In the genomic region with DNA sequence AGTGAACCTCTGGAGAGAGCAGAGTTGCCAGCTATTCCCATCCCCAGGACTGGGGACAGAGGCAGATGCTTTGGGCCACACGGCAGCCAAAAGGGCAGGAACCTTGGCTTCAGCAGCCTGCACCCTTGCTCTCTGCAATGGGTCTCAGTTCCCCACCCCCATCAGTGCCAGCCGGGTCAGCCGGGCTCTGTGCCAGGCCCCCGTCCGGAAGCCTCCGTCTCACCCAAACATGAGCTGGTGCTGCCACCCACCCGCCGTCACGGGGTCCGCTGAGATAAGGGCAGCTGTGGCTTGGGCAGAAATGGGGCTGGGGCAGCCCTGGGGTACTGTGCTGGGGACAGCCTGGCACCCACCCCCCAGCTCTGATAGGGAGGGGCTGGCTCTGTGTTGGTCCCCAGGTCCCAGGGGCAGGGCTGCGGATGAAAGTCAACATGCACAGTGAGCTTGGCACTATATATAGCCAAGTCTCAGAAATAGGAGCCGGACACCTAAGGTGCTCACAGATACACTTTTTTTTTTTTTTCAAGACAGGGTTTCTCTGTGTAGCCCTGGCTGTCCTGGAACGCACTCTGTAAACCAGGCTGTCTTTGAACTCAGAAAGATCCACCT, we compare ENCODE assay signal across 14 mouse cellular contexts. TPM values are rescaled to one million over a fixed set of nuclear protein-coding genes. Genes with fewer than 3 reads are reported as not detected.
A peak's percentile ranks its signal among the peaks of the same experiment; 100 is the strongest.
DNase-seq lines count a peak whose midpoint lies in the region; ATAC-seq and TF ChIP-seq lines count a peak whose summit lies in the region.
"Had no signal": no experiment of that assay in that cellular context is flagged by ENCODE, and none has a peak within 500 bp of the region (broad histone marks: within the 10 kb centered on the region; RNA-seq: fewer than 3 reads in every experiment).

No protein-coding gene starts in this region.

- no peak for TF ChIP-seq CTCF in kidney, adult 2 months (conservative IDR thresholded peaks at IDR 0.05; ENCODE audit: insufficient read depth, insufficient read length, low read depth, low read length)
- no peak for TF ChIP-seq CTCF in heart, postnatal 0 days (IDR thresholded peaks at IDR 0.05; ENCODE audit: low read depth)

- TF ChIP-seq POLR2A in kidney, adult 2 months (IDR thresholded peaks at IDR 0.05; ENCODE audit: low read depth, low read length), result no peak

- no peaks in the 10 kb centered on the region for H3K36me3 ChIP-seq in embryonic facial prominence, embryonic 11.5 days (replicated peaks; ENCODE audit: control insufficient read depth, insufficient read depth, low read depth, low read length)
- H3K36me3 ChIP-seq in embryonic facial prominence, embryonic 10.5 days (replicated peaks), result peaks cover 19% of the 10 kb centered on the region
- H3K36me3 ChIP-seq in kidney, adult 2 months (ENCODE audit: control insufficient read depth, insufficient read depth, low read length), result no peaks in the 10 kb centered on the region
- peaks cover 10% of the 10 kb centered on the region; the same call in 1 of the 2 replicates for H3K36me3 ChIP-seq in heart, postnatal 0 days (replicated peaks; ENCODE audit: control insufficient read depth, insufficient read depth, low read length)

- DNase-seq in embryonic facial prominence, embryonic 11.5 days (ENCODE audit: low spot score), result no peak
- no peak for DNase-seq in embryonic facial prominence, embryonic 10.5 days (ENCODE audit: low spot score)
- DNase-seq in kidney, postnatal 10 days, result peak; percentile 48
- DNase-seq in kidney, adult 2 months, result no peak
- peak; percentile 75 for DNase-seq in MN1 (ENCODE audit: low spot score)
- no peak for DNase-seq in heart, postnatal 0 days (ENCODE audit: low spot score)
- no peak for DNase-seq in c-Kit-positive CD71-positive TER-119-positive erythroid progenitor cells, embryonic 14.5 days (ENCODE audit: low spot score)
- DNase-seq: kidney, postnatal 4 days; liver had no signal

- H3K9ac ChIP-seq in embryonic facial prominence, embryonic 11.5 days (replicated peaks; ENCODE audit: low read length), result no peak overlapping the region
- H3K9ac ChIP-seq in heart, postnatal 0 days (replicated peaks; ENCODE audit: low read depth, low read length), result no peak overlapping the region
- H3K9ac ChIP-seq: stomach, embryonic 15.5 days had no signal

- 0 out of 2 replicates have a peak, but pooled peaks have one; percentile 14 for ATAC-seq in embryonic facial prominence, embryonic 11.5 days (replicated peaks; ENCODE audit: insufficient number of reproducible peaks, low FRiP score, low TSS enrichment, low read depth)
- ATAC-seq in heart, postnatal 0 days (ENCODE audit: insufficient read depth, low read depth), result peak; percentile 42
- ATAC-seq in inflammation-experienced regulatory T-cells, adult 6 months, result no peak
- ATAC-seq: hindbrain, postnatal 0 days; Patski had no signal

- H3K4me2 ChIP-seq in embryonic facial prominence, embryonic 11.5 days (ENCODE audit: low read depth, low read length), result no peak overlapping the region
- peak overlapping the region; percentile 49 for H3K4me2 ChIP-seq in heart, postnatal 0 days (ENCODE audit: low read depth, low read length)
- H3K4me2 ChIP-seq: stomach, embryonic 15.5 days had no signal

- TF ChIP-seq EP300 in heart, postnatal 0 days (IDR thresholded peaks at IDR 0.05; ENCODE audit: low read depth), result no peak

- no peak overlapping the region for H3K27ac ChIP-seq in embryonic facial prominence, embryonic 11.5 days (replicated peaks; ENCODE audit: low read depth, low read length)
- H3K27ac ChIP-seq in embryonic facial prominence, embryonic 10.5 days (replicated peaks), result no peak overlapping the region
- no peak overlapping the region for H3K27ac ChIP-seq in kidney, adult 2 months (ENCODE audit: insufficient read depth, low read depth, low read length)
- no peak overlapping the region for H3K27ac ChIP-seq in heart, postnatal 0 days (ENCODE audit: low read depth)
- H3K27ac ChIP-seq: hindbrain, postnatal 0 days; stomach, embryonic 15.5 days had no signal

- no peak overlapping the region for H3K4me3 ChIP-seq in embryonic facial prominence, embryonic 11.5 days (ENCODE audit: low read depth, low read length)
- no peak overlapping the region for H3K4me3 ChIP-seq in embryonic facial prominence, embryonic 10.5 days
- no peak overlapping the region for H3K4me3 ChIP-seq in kidney, adult 2 months (ENCODE audit: insufficient read depth, low read depth, low read length)
- H3K4me3 ChIP-seq in heart, postnatal 0 days (ENCODE audit: low read depth, low read length), result no peak overlapping the region
- H3K4me3 ChIP-seq: stomach, embryonic 15.5 days had no signal

- whole genome bisulfite sequencing in embryonic facial prominence, embryonic 11.5 days, result 84% methylated on average over 13 of the region's 13 CpGs
- 89% methylated on average over 13 of the region's 13 CpGs for WGBS in embryonic facial prominence, embryonic 10.5 days
- 47% methylated on average over 13 of the region's 13 CpGs for WGBS in kidney, adult 2 months
- WGBS in heart, postnatal 0 days, result 49% methylated on average over 13 of the region's 13 CpGs

- no peaks in the 10 kb centered on the region for H3K27me3 ChIP-seq in embryonic facial prominence, embryonic 11.5 days (ENCODE audit: control insufficient read depth, insufficient read depth, low read length)
- H3K27me3 ChIP-seq in embryonic facial prominence, embryonic 10.5 days (replicated peaks; ENCODE audit: low read depth, poor library complexity, severe bottlenecking), result peaks cover 3% of the 10 kb centered on the region; the same call in 1 of the 2 replicates
- no peaks in the 10 kb centered on the region for H3K27me3 ChIP-seq in kidney, adult 2 months (replicated peaks; ENCODE audit: control insufficient read depth, insufficient read depth, low read length)
- no peaks in the 10 kb centered on the region for H3K27me3 ChIP-seq in heart, postnatal 0 days (ENCODE audit: control insufficient read depth, insufficient read depth, low read length)
- H3K27me3 ChIP-seq: Patski; stomach, embryonic 15.5 days had no signal

- no peaks in the 10 kb centered on the region for H3K4me1 ChIP-seq in embryonic facial prominence, embryonic 11.5 days (ENCODE audit: control insufficient read depth, insufficient read depth, low read length)
- 0 out of 2 replicates have a peak, but pooled peaks cover 3% of the 10 kb centered on the region for H3K4me1 ChIP-seq in embryonic facial prominence, embryonic 10.5 days
- H3K4me1 ChIP-seq in kidney, adult 2 months (ENCODE audit: control insufficient read depth, insufficient read depth, low read length), result no peaks in the 10 kb centered on the region
- peaks cover 6% of the 10 kb centered on the region; the same call in 1 of the 2 replicates for H3K4me1 ChIP-seq in heart, postnatal 0 days (ENCODE audit: control insufficient read depth, insufficient read depth)
- H3K4me1 ChIP-seq: stomach, embryonic 15.5 days had no signal

- no peaks in the 10 kb centered on the region for H3K9me3 ChIP-seq in embryonic facial prominence, embryonic 11.5 days (replicated peaks; ENCODE audit: control insufficient read depth, low read length)
- H3K9me3 ChIP-seq in embryonic facial prominence, embryonic 10.5 days, result no peaks in the 10 kb centered on the region; the same call in 1 of the 2 replicates
- H3K9me3 ChIP-seq in heart, postnatal 0 days (replicated peaks; ENCODE audit: control insufficient read depth, low read length), result no peaks in the 10 kb centered on the region
- H3K9me3 ChIP-seq: stomach, embryonic 15.5 days had no signal

RNA-seq across cellular contexts. Expression of a gene that starts 13.0 kb away (rescaled TPM):
- 0.14 and 0.21 TPM in 2 replicates for polyA plus RNA-seq in embryonic facial prominence, embryonic 11.5 days (2014; fragmentation: Nextera tagmentation; extraction: Ambion mirVana)
- polyA plus RNA-seq in embryonic facial prominence, embryonic 10.5 days (2016; fragmentation: Nextera tagmentation; extraction: Ambion mirVana), result 0.04 TPM in 1 of 2 replicates, not detected in the other
- polyA plus RNA-seq in kidney, adult 2 months (2012; rRNA removed), result 1.5 and 1.9 TPM in 2 replicates
- total RNA-seq in heart, postnatal 0 days (2014; rRNA removed; ENCODE audit: low replicate concordance), result 3.5 and 5.5 TPM in 2 replicates
- 0.40 and 0.45 TPM in 2 replicates for polyA plus RNA-seq in heart, postnatal 0 days (2015; fragmentation: Nextera tagmentation; extraction: Ambion mirVana)
- polyA plus RNA-seq in inflammation-experienced regulatory T-cells, adult 6 months (2017; shearing (Covaris generic)), result not detected

RNA-seq across cellular contexts. Expression of a gene that starts 16.9 kb away (rescaled TPM):
- polyA plus RNA-seq in embryonic facial prominence, embryonic 11.5 days (2014; fragmentation: Nextera tagmentation; extraction: Ambion mirVana), result 30.5 and 35.6 TPM in 2 replicates
- 52.8 and 54.3 TPM in 2 replicates for polyA plus RNA-seq in embryonic facial prominence, embryonic 10.5 days (2016; fragmentation: Nextera tagmentation; extraction: Ambion mirVana)
- polyA plus RNA-seq in kidney, adult 2 months (2012; rRNA removed), result 66.3 and 77.9 TPM in 2 replicates
- 36.9 and 56.2 TPM in 2 replicates for total RNA-seq in heart, postnatal 0 days (2014; rRNA removed; ENCODE audit: low replicate concordance)
- 25.1 and 26.3 TPM in 2 replicates for polyA plus RNA-seq in heart, postnatal 0 days (2015; fragmentation: Nextera tagmentation; extraction: Ambion mirVana)
- 10 to 100 TPM; 10.6 to 19.2 (median 17.1) TPM for polyA plus RNA-seq in inflammation-experienced regulatory T-cells, adult 6 months (2017; shearing (Covaris generic))

RNA-seq across cellular contexts. Expression of a gene that starts 25.2 kb away (rescaled TPM):
- polyA plus RNA-seq in embryonic facial prominence, embryonic 11.5 days (2014; fragmentation: Nextera tagmentation; extraction: Ambion mirVana), result 630 and 667 TPM in 2 replicates
- 591 and 608 TPM in 2 replicates for polyA plus RNA-seq in embryonic facial prominence, embryonic 10.5 days (2016; fragmentation: Nextera tagmentation; extraction: Ambion mirVana)
- 825 and 914 TPM in 2 replicates for polyA plus RNA-seq in kidney, adult 2 months (2012; rRNA removed)
- 1,449 and 1,606 TPM in 2 replicates for total RNA-seq in heart, postnatal 0 days (2014; rRNA removed; ENCODE audit: low replicate concordance)
- polyA plus RNA-seq in heart, postnatal 0 days (2015; fragmentation: Nextera tagmentation; extraction: Ambion mirVana), result 1,256 and 1,260 TPM in 2 replicates
- 100 to 1,000 TPM; 116 to 152 (median 121) TPM for polyA plus RNA-seq in inflammation-experienced regulatory T-cells, adult 6 months (2017; shearing (Covaris generic))

RNA-seq across cellular contexts. Expression of a gene that starts 25.4 kb away (rescaled TPM):
- polyA plus RNA-seq in embryonic facial prominence, embryonic 11.5 days (2014; fragmentation: Nextera tagmentation; extraction: Ambion mirVana), result 0.25 and 0.38 TPM in 2 replicates
- polyA plus RNA-seq in embryonic facial prominence, embryonic 10.5 days (2016; fragmentation: Nextera tagmentation; extraction: Ambion mirVana), result 0.46 TPM in 1 of 2 replicates, not detected in the other
- polyA plus RNA-seq in kidney, adult 2 months (2012; rRNA removed), result not detected in 2 replicates
- total RNA-seq in heart, postnatal 0 days (2014; rRNA removed; ENCODE audit: low replicate concordance), result not detected in 2 replicates
- 0.14 TPM in 1 of 2 replicates, not detected in the other for polyA plus RNA-seq in heart, postnatal 0 days (2015; fragmentation: Nextera tagmentation; extraction: Ambion mirVana)
- polyA plus RNA-seq in inflammation-experienced regulatory T-cells, adult 6 months (2017; shearing (Covaris generic)), result under 1 TPM in 1 of 3 experiments, not detected in 2; 0.24 TPM
- total RNA-seq: megakaryocyte, adult 5-6 weeks had no signal

RNA-seq across cellular contexts. Expression of a gene that starts 37.3 kb away (rescaled TPM):
- polyA plus RNA-seq in embryonic facial prominence, embryonic 11.5 days (2014; fragmentation: Nextera tagmentation; extraction: Ambion mirVana), result 65.1 and 72.7 TPM in 2 replicates
- polyA plus RNA-seq in embryonic facial prominence, embryonic 10.5 days (2016; fragmentation: Nextera tagmentation; extraction: Ambion mirVana), result 125 and 126 TPM in 2 replicates
- 90.2 and 122 TPM in 2 replicates for polyA plus RNA-seq in kidney, adult 2 months (2012; rRNA removed)
- 38.6 and 67.5 TPM in 2 replicates for total RNA-seq in heart, postnatal 0 days (2014; rRNA removed; ENCODE audit: low replicate concordance)
- polyA plus RNA-seq in heart, postnatal 0 days (2015; fragmentation: Nextera tagmentation; extraction: Ambion mirVana), result 35.9 and 37.6 TPM in 2 replicates
- polyA plus RNA-seq in inflammation-experienced regulatory T-cells, adult 6 months (2017; shearing (Covaris generic)), result 1 to 10 TPM; 2.1 to 2.8 (median 2.7) TPM

Comparison
In these comparisons a context has a peak if more than half of its experiments do, and no peak if none do; other contexts are left out.
1. DNase-seq: peak in kidney, postnatal 10 days (single experiment) and MN1 (single experiment); none in embryonic facial prominence, embryonic 11.5 days (single experiment), embryonic facial prominence, embryonic 10.5 days (single experiment), kidney, adult 2 months (single experiment), heart, postnatal 0 days (single experiment) and c-Kit-positive CD71-positive TER-119-positive erythroid progenitor cells, embryonic 14.5 days (single experiment).